ENCODE assay signal across 9 mouse cellular contexts in genomic region chr15:88827991-88828799, GRCm38 (mm10). TPM values are rescaled to one million over a fixed set of nuclear protein-coding genes. Genes with fewer than 3 reads are reported as not detected.
DNase-seq lines count a peak whose midpoint lies in the region; ATAC-seq and TF ChIP-seq lines count a peak whose summit lies in the region.
"Had no signal": no experiment of that assay in that cellular context is flagged by ENCODE, and none has a peak within 500 bp of the region (broad histone marks: within the 10 kb centered on the region; RNA-seq: fewer than 3 reads in every experiment).

No protein-coding gene starts in this region.

- no peak overlapping the region for H3K4me2 ChIP-seq in intestine, postnatal 0 days (replicated peaks; ENCODE audit: low read depth)
- H3K4me2 ChIP-seq in liver, embryonic 15.5 days, result no peak overlapping the region
- no peak overlapping the region for H3K4me2 ChIP-seq in neural tube, embryonic 11.5 days (ENCODE audit: low read depth)
- H3K4me2 ChIP-seq: embryonic facial prominence, embryonic 13.5 days had no signal

- no peak overlapping the region for H3K4me3 ChIP-seq in heart, adult 2 months
- no peak overlapping the region for H3K4me3 ChIP-seq in intestine, postnatal 0 days (ENCODE audit: low read depth, low read length)
- H3K4me3 ChIP-seq in liver, embryonic 15.5 days (replicated peaks), result no peak overlapping the region
- H3K4me3 ChIP-seq in neural tube, embryonic 11.5 days (ENCODE audit: low read depth, low read length), result no peak overlapping the region
- H3K4me3 ChIP-seq in thymus, adult 2 months (ENCODE audit: control insufficient read depth, insufficient read depth, low read length), result no peak overlapping the region
- H3K4me3 ChIP-seq: embryonic facial prominence, embryonic 13.5 days had no signal

- H3K27me3 ChIP-seq in heart, adult 2 months (ENCODE audit: control insufficient read depth, insufficient read depth, low read length), result no peaks in the 10 kb centered on the region
- H3K27me3 ChIP-seq in intestine, postnatal 0 days (replicated peaks; ENCODE audit: control insufficient read depth, insufficient read depth, low read length), result no peaks in the 10 kb centered on the region
- no peaks in the 10 kb centered on the region for H3K27me3 ChIP-seq in liver, embryonic 15.5 days
- H3K27me3 ChIP-seq in neural tube, embryonic 11.5 days (ENCODE audit: control insufficient read depth, insufficient read depth, low read length), result no peaks in the 10 kb centered on the region
- H3K27me3 ChIP-seq in thymus, adult 2 months (ENCODE audit: control insufficient read depth, insufficient read depth, low read length), result no peaks in the 10 kb centered on the region
- H3K27me3 ChIP-seq: embryonic facial prominence, embryonic 13.5 days had no signal

- H3K79me2 ChIP-seq in heart, adult 2 months (replicated peaks; ENCODE audit: control insufficient read depth, insufficient read depth, low read length), result no peaks in the 10 kb centered on the region

- H3K9me3 ChIP-seq in intestine, postnatal 0 days (ENCODE audit: control insufficient read depth), result no peaks in the 10 kb centered on the region
- no peaks in the 10 kb centered on the region for H3K9me3 ChIP-seq in liver, embryonic 15.5 days (replicated peaks)
- H3K9me3 ChIP-seq in neural tube, embryonic 11.5 days (ENCODE audit: control insufficient read depth, low read length), result no peaks in the 10 kb centered on the region
- H3K9me3 ChIP-seq: embryonic facial prominence, embryonic 13.5 days had no signal

- H3K27ac ChIP-seq in heart, adult 2 months, result peak overlapping the region; percentile 54
- no peak overlapping the region for H3K27ac ChIP-seq in intestine, postnatal 0 days (ENCODE audit: low read depth, low read length)
- no peak overlapping the region for H3K27ac ChIP-seq in liver, embryonic 15.5 days (replicated peaks)
- H3K27ac ChIP-seq in neural tube, embryonic 11.5 days (ENCODE audit: low read depth, low read length), result no peak overlapping the region
- no peak overlapping the region for H3K27ac ChIP-seq in thymus, adult 2 months (ENCODE audit: control insufficient read depth, insufficient read depth, low read length)
- H3K27ac ChIP-seq: embryonic facial prominence, embryonic 13.5 days had no signal

- intact Hi-C loops in heart, adult 2 months (cut with DNase I), result loop anchor here (1.0 to 10.0 kb wide), 3 partner anchors 48 to 247 kb away; partner anchors contain the start of gene Trabd

- H3K4me1 ChIP-seq in heart, adult 2 months (ENCODE audit: control insufficient read depth, insufficient read depth, low read length), result peaks cover 14% of the 10 kb centered on the region
- H3K4me1 ChIP-seq in intestine, postnatal 0 days (replicated peaks; ENCODE audit: control insufficient read depth, insufficient read depth, low read length), result no peaks in the 10 kb centered on the region
- H3K4me1 ChIP-seq in liver, embryonic 15.5 days (replicated peaks), result peaks cover 10% of the 10 kb centered on the region; the same call in 1 of the 2 replicates
- no peaks in the 10 kb centered on the region for H3K4me1 ChIP-seq in neural tube, embryonic 11.5 days (ENCODE audit: control insufficient read depth, insufficient read depth, low read length)
- H3K4me1 ChIP-seq in thymus, adult 2 months (replicated peaks; ENCODE audit: control insufficient read depth, insufficient read depth, low read length), result no peaks in the 10 kb centered on the region

- DNase-seq in A20 (ENCODE audit: low read depth, low spot score), result peak; percentile 76
- DNase-seq in embryo, embryonic 10.5 days (ENCODE audit: low spot score), result peak; percentile 73
- DNase-seq in heart, adult 2 months, result peak; percentile 81 to 83
- peak; percentile 67 for DNase-seq in neural tube, embryonic 11.5 days (ENCODE audit: low spot score)
- DNase-seq in thymus, adult 2 months, result peak; percentile 63

- H3K9ac ChIP-seq in heart, adult 2 months (ENCODE audit: low read depth, low read length), result no peak overlapping the region
- no peak overlapping the region for H3K9ac ChIP-seq in intestine, postnatal 0 days (ENCODE audit: low read depth, low read length)
- no peak overlapping the region for H3K9ac ChIP-seq in liver, embryonic 15.5 days
- no peak overlapping the region for H3K9ac ChIP-seq in neural tube, embryonic 11.5 days (ENCODE audit: low read length)
- H3K9ac ChIP-seq: embryonic facial prominence, embryonic 13.5 days had no signal

- no peak for TF ChIP-seq POLR2A in heart, adult 2 months (IDR thresholded peaks at IDR 0.05; ENCODE audit: insufficient read depth, low read depth, low read length)
- no peak for TF ChIP-seq POLR2A in thymus, adult 2 months (IDR thresholded peaks at IDR 0.05; ENCODE audit: control insufficient read depth, extremely low read depth, insufficient read depth, low read length, poor library complexity)

- TF ChIP-seq EP300 in heart, adult 2 months (IDR thresholded peaks at IDR 0.05; ENCODE audit: insufficient read depth, low read depth, low read length), result peak; percentile 96

- no peaks in the 10 kb centered on the region for H3K36me3 ChIP-seq in heart, adult 2 months (ENCODE audit: control insufficient read depth, insufficient read depth, low read length)
- H3K36me3 ChIP-seq in intestine, postnatal 0 days (ENCODE audit: control insufficient read depth, insufficient read depth), result peaks cover 31% of the 10 kb centered on the region
- peaks cover 25% of the 10 kb centered on the region for H3K36me3 ChIP-seq in liver, embryonic 15.5 days (replicated peaks)
- peaks cover 10% of the 10 kb centered on the region for H3K36me3 ChIP-seq in neural tube, embryonic 11.5 days (ENCODE audit: control insufficient read depth, insufficient read depth, low read length)
- H3K36me3 ChIP-seq in thymus, adult 2 months (ENCODE audit: control insufficient read depth, insufficient read depth, low read length), result peaks cover 8% of the 10 kb centered on the region

- peak; percentile 66 for TF ChIP-seq CTCF in heart, adult 2 months (IDR thresholded peaks at IDR 0.05)
- peak; percentile 65 for TF ChIP-seq CTCF in intestine, postnatal 0 days (IDR thresholded peaks at IDR 0.05; ENCODE audit: low read depth)
- no peak for TF ChIP-seq CTCF in thymus, adult 2 months (IDR thresholded peaks at IDR 0.05; ENCODE audit: borderline replicate concordance, control insufficient read depth, extremely low read depth, insufficient read depth, low read length, poor library complexity)

- 19% methylated on average over 9 of the region's 9 CpGs for WGBS in heart, adult 2 months
- WGBS in intestine, postnatal 0 days, result 26% methylated on average over 9 of the region's 9 CpGs
- WGBS in liver, embryonic 15.5 days (ENCODE audit: insufficient replicate concordance), result 26% methylated on average over 9 of the region's 9 CpGs
- 19% methylated on average over 9 of the region's 9 CpGs for WGBS in neural tube, embryonic 11.5 days
- 44% methylated on average over 9 of the region's 9 CpGs for WGBS in thymus, adult 2 months

- peak; percentile 50 for ATAC-seq in activated CD4-positive, CD25-positive, alpha-beta regulatory T cell, adult 4 months
- peak; percentile 68 for ATAC-seq in intestine, postnatal 0 days
- peak; percentile 45; the same call in 1 of the 2 replicates for ATAC-seq in liver, embryonic 15.5 days (ENCODE audit: insufficient read depth)
- ATAC-seq in neural tube, embryonic 11.5 days (ENCODE audit: insufficient read depth, low FRiP score, low TSS enrichment), result peak; percentile 61

RNA-seq across cellular contexts. Expression of gene Creld2, which starts 8.7 kb away (rescaled TPM):
- 10 to 100 TPM; 25.4 to 30.9 TPM for polyA plus RNA-seq in activated CD4-positive, CD25-positive, alpha-beta regulatory T cell, adult 4 months (2017; shearing (Covaris generic))
- total RNA-seq in heart, adult 2 months (2021), result 10 to 100 TPM; 23.6 to 24.7 TPM
- polyA plus RNA-seq in heart, adult 2 months (2012; rRNA removed), result 13.6 and 19.9 TPM in 2 replicates
- polyA plus RNA-seq in intestine, postnatal 0 days (2015; fragmentation: Nextera tagmentation; extraction: Ambion mirVana), result 67.8 and 67.9 TPM in 2 replicates
- 39.6 and 46.2 TPM in 2 replicates for polyA plus RNA-seq in liver, embryonic 15.5 days (2015; fragmentation: Nextera tagmentation; extraction: Ambion mirVana)
- 83.2 and 96.4 TPM in 2 replicates for polyA plus RNA-seq in neural tube, embryonic 11.5 days (2014; fragmentation: Nextera tagmentation; extraction: Ambion mirVana)
- polyA plus RNA-seq in thymus, adult 2 months (2012; rRNA removed), result 38.3 and 45.1 TPM in 2 replicates

RNA-seq across cellular contexts. Expression of gene Alg12, which starts 9.1 kb away (rescaled TPM):
- polyA plus RNA-seq in activated CD4-positive, CD25-positive, alpha-beta regulatory T cell, adult 4 months (2017; shearing (Covaris generic)), result 10 to 100 TPM; 13.5 to 15.0 TPM
- 1 to 10 TPM; 7.2 to 8.7 TPM for total RNA-seq in heart, adult 2 months (2021)
- polyA plus RNA-seq in heart, adult 2 months (2012; rRNA removed), result 11.0 and 17.5 TPM in 2 replicates
- polyA plus RNA-seq in intestine, postnatal 0 days (2015; fragmentation: Nextera tagmentation; extraction: Ambion mirVana), result 7.3 and 8.4 TPM in 2 replicates
- polyA plus RNA-seq in liver, embryonic 15.5 days (2015; fragmentation: Nextera tagmentation; extraction: Ambion mirVana), result 5.5 and 6.0 TPM in 2 replicates
- polyA plus RNA-seq in neural tube, embryonic 11.5 days (2014; fragmentation: Nextera tagmentation; extraction: Ambion mirVana), result 10.2 and 13.3 TPM in 2 replicates
- 25.1 and 27.1 TPM in 2 replicates for polyA plus RNA-seq in thymus, adult 2 months (2012; rRNA removed)

RNA-seq across cellular contexts. Expression of gene Pim3, which starts 33.8 kb away (rescaled TPM):
- polyA plus RNA-seq in activated CD4-positive, CD25-positive, alpha-beta regulatory T cell, adult 4 months (2017; shearing (Covaris generic)), result 1 to 10 TPM; 2.6 to 3.6 TPM
- 100 to 1,000 TPM in 1 of 2 experiments, 10 to 100 TPM in 1; 95.3 to 133 TPM for total RNA-seq in heart, adult 2 months (2021)
- polyA plus RNA-seq in heart, adult 2 months (2012; rRNA removed), result 45.6 and 58.8 TPM in 2 replicates
- 28.0 and 36.8 TPM in 2 replicates for polyA plus RNA-seq in intestine, postnatal 0 days (2015; fragmentation: Nextera tagmentation; extraction: Ambion mirVana)
- 22.0 and 34.4 TPM in 2 replicates for polyA plus RNA-seq in liver, embryonic 15.5 days (2015; fragmentation: Nextera tagmentation; extraction: Ambion mirVana)
- 38.7 and 42.3 TPM in 2 replicates for polyA plus RNA-seq in neural tube, embryonic 11.5 days (2014; fragmentation: Nextera tagmentation; extraction: Ambion mirVana)
- polyA plus RNA-seq in thymus, adult 2 months (2012; rRNA removed), result 35.8 and 46.3 TPM in 2 replicates
